Mouse (Mus musculus): Measurements from ENCODE around the gene Arhgap23.

Arhgap23 gene

GRCm38 (mm10) chr11:97466444-97467160, 51.3 kb downstream of the Arhgap23 start:
- DNase-seq, result peak; percentile 95

GRCm38 (mm10) chr11:97468639-97469287, 53.4 kb downstream of the Arhgap23 start:
- DNase-seq, result peak; percentile 91

- no peak for DNase-seq
These were observed 54.5 kb downstream of the Arhgap23 start for GRCm38 (mm10) chr11:97469828-97470227.

- no peak for DNase-seq
These were observed 55.9 kb downstream of the Arhgap23 start for GRCm38 (mm10) chr11:97471276-97471675.

GRCm38 (mm10) chr11:97476334-97477095, 61.2 kb downstream of the Arhgap23 start:
- peak; percentile 86 for DNase-seq

- peak; percentile 69 for DNase-seq
These were observed 62.1 kb downstream of the Arhgap23 start for GRCm38 (mm10) chr11:97477431-97477830.

- DNase-seq, result no peak
These were observed 63.0 kb downstream of the Arhgap23 start for GRCm38 (mm10) chr11:97478345-97478744.

GRCm38 (mm10) chr11:97479085-97479484, 63.8 kb downstream of the Arhgap23 start:
- no peak for DNase-seq

GRCm38 (mm10) chr11:97479824-97480223, 64.5 kb downstream of the Arhgap23 start:
- DNase-seq, result no peak

- no peak for DNase-seq
These were observed 70.3 kb downstream of the Arhgap23 start for GRCm38 (mm10) chr11:97485661-97486060.

GRCm38 (mm10) chr11:97487656-97488055, 72.3 kb downstream of the Arhgap23 start:
- DNase-seq, result no peak

GRCm38 (mm10) chr11:97489589-97490324, 74.4 kb downstream of the Arhgap23 start:
- peak; percentile 85 for DNase-seq

- DNase-seq, result no peak
These were observed 76.3 kb downstream of the Arhgap23 start for GRCm38 (mm10) chr11:97491640-97492039.

GRCm38 (mm10) chr11:97492836-97493235, 77.5 kb downstream of the Arhgap23 start:
- DNase-seq, result no peak

- DNase-seq, result no peak
These were observed 82.2 kb downstream of the Arhgap23 start for GRCm38 (mm10) chr11:97497543-97497942.

- DNase-seq, result no peak
These were observed 84.8 kb downstream of the Arhgap23 start, which contains the start of gene 4933428G20Rik for GRCm38 (mm10) chr11:97499865-97500719. 4933428G20Rik (minus strand) TSS chr11:97500340.

- no peak for DNase-seq
These were observed 85.6 kb downstream of the Arhgap23 start for GRCm38 (mm10) chr11:97500720-97501448.

- DNase-seq, result no peak
These were observed 87.0 kb downstream of the Arhgap23 start for GRCm38 (mm10) chr11:97502383-97502782.

- no peak for DNase-seq
These were observed 87.5 kb downstream of the Arhgap23 start for GRCm38 (mm10) chr11:97502846-97503245.

GRCm38 (mm10) chr11:97505784-97506183, 90.5 kb downstream of the Arhgap23 start:
- no peak for DNase-seq

- peak; percentile 61 for DNase-seq
These were observed 91.0 kb downstream of the Arhgap23 start for GRCm38 (mm10) chr11:97506331-97506730.
